Mouse (Mus musculus) midbrain, embryonic 14.5 days (tissue): Measurements from ENCODE around the gene Col13a1. TPM values are rescaled to one million over a fixed set of nuclear protein-coding genes. Genes with fewer than 3 reads are reported as not detected.

ENCODE experiments used
- ATAC-seq: fragments of 200-750 bp; cut with Nextera tagmentation; 2 replicates; pipeline ENCODE4 v1.8.0; 2017; ENCODE audit warnings: moderate number of reproducible peaks, moderate library complexity; ENCODE audit not compliant: low FRiP score, low TSS enrichment
- DNase-seq: peaks from one replicate; pipeline ENCODE4 v3.0.0-alpha.2; 2015
- H3K27ac ChIP-seq: fragments of 300-500 bp; sonication (generic); replicated peaks from 2 replicates; pipeline ENCODE4 v1.5.1; 2014; ENCODE audit warnings: mild to moderate bottlenecking, low read depth, low read length, moderate library complexity
- H3K27me3 ChIP-seq: fragments of 300-500 bp; sonication (generic); 2 replicates; pipeline ENCODE4 v1.6.1; 2014; ENCODE audit warnings: low read length, control low read depth, mixed read lengths; ENCODE audit not compliant: control insufficient read depth, insufficient read depth
- H3K36me3 ChIP-seq: fragments of 300-500 bp; sonication (generic); 2 replicates; pipeline ENCODE4 v1.6.1; 2014; ENCODE audit warnings: low read length, control low read depth; ENCODE audit not compliant: control insufficient read depth, insufficient read depth
- H3K4me1 ChIP-seq: fragments of 300-500 bp; sonication (generic); 2 replicates; pipeline ENCODE4 v1.6.1; 2014; ENCODE audit warnings: mild to moderate bottlenecking, antibody characterized with exemption, low read length, control low read depth; ENCODE audit not compliant: control insufficient read depth, insufficient read depth
- H3K4me2 ChIP-seq: fragments of 300-500 bp; sonication (generic); 2 replicates; pipeline ENCODE4 v1.6.1; 2014; ENCODE audit warnings: mild to moderate bottlenecking, low read length, moderate library complexity
- H3K4me3 ChIP-seq: fragments of 300-500 bp; sonication (generic); replicated peaks from 2 replicates; pipeline ENCODE4 v1.5.1; 2014; ENCODE audit warnings: low read depth, low read length
- H3K9ac ChIP-seq: fragments of 300-500 bp; sonication (generic); replicated peaks from 2 replicates; pipeline ENCODE4 v1.6.1; 2014; ENCODE audit warnings: mild to moderate bottlenecking, low read length, moderate library complexity
- H3K9me3 ChIP-seq: fragments of 300-500 bp; sonication (generic); 2 replicates; pipeline ENCODE4 v1.6.1; 2016; ENCODE audit warnings: low read length, control low read depth, mixed read lengths; ENCODE audit not compliant: control insufficient read depth
- WGBS: fragments of 180-500 bp; shearing (Covaris S2); extraction: QIAGEN DNeasy Blood & Tissue Kit; methylation state at CpG from one replicate; pipeline ENCODE4 v1.1.7; 2014; 5-methylcytosine and 5-hydroxymethylcytosine counted together
- polyA plus RNA-seq: library from polyadenylated mRNA; unstranded; fragments of >200 nt; fragmentation: Nextera tagmentation; extraction: Ambion mirVana; gene quantifications from 2 replicates; pipeline ENCODE4 v1.2.1, GENCODE M21; 2014

Col13a1 gene
- polyA plus RNA-seq, 1 experiment from 2014 or later: 1.5 TPM

- no peaks in the 10 kb centered on the region for H3K9me3 ChIP-seq
- peaks cover 51% of the 10 kb centered on the region for H3K27me3 ChIP-seq
- peaks cover 10% of the 10 kb centered on the region; the same call in 1 of the 2 replicates for H3K4me1 ChIP-seq
- no peak for ATAC-seq
- H3K9ac ChIP-seq: no peak overlapping the region
- peak overlapping the region; percentile 65 for H3K4me2 ChIP-seq
- no peaks in the 10 kb centered on the region for H3K36me3 ChIP-seq
- no peak for DNase-seq
- H3K27ac ChIP-seq: no peak overlapping the region
- peak overlapping the region; percentile 32 for H3K4me3 ChIP-seq
- 5% methylated on average over 18 of the region's 18 CpGs for WGBS
These were observed 1.4 kb downstream of the Col13a1 start for GRCm38 (mm10) chr10:61977392-61978096.

GRCm38 (mm10) chr10:61976987-61977386 lies 1.9 kb downstream of the Col13a1 start:
- WGBS: 10% methylated on average over 6 of the region's 6 CpGs

GRCm38 (mm10) chr10:61974581-61974980 lies 4.3 kb downstream of the Col13a1 start:
- DNase-seq: no peak
- 79% methylated on average over 2 of the region's 2 CpGs for WGBS
- no peaks in the 10 kb centered on the region for H3K9me3 ChIP-seq
- peaks cover 44% of the 10 kb centered on the region for H3K27me3 ChIP-seq
- ATAC-seq: no peak
- no peak overlapping the region for H3K4me3 ChIP-seq
- no peaks in the 10 kb centered on the region for H3K36me3 ChIP-seq
- H3K4me2 ChIP-seq: no peak overlapping the region
- peaks cover 14% of the 10 kb centered on the region; the same call in 1 of the 2 replicates for H3K4me1 ChIP-seq
- no peak overlapping the region for H3K9ac ChIP-seq
- H3K27ac ChIP-seq: no peak overlapping the region

More at GRCm38 (mm10) chr10:61976987-61977386, 1.9 kb downstream of the Col13a1 start:
- Histone ChIP-seq H3K4me2 (no peak overlapping the region), H3K27ac (no peak overlapping the region), H3K4me3 (no peak overlapping the region), H3K9me3 (no peaks in the 10 kb centered on the region), H3K36me3 (no peaks in the 10 kb centered on the region), H3K27me3 (peaks cover 51% of the 10 kb centered on the region), H3K9ac (no peak overlapping the region), H3K4me1 (peaks cover 12% of the 10 kb centered on the region; the same call in 1 of the 2 replicates)
- DNase-seq: peak; percentile 34
- ATAC-seq: no peak

GRCm38 (mm10) chr10:61972041-61972440 lies 6.9 kb downstream of the Col13a1 start:
- Histone ChIP-seq H3K36me3 (no peaks in the 10 kb centered on the region), H3K27me3 (peaks cover 19% of the 10 kb centered on the region), H3K9ac (no peak overlapping the region), H3K4me2 (no peak overlapping the region), H3K4me1 (peaks cover 4% of the 10 kb centered on the region; the same call in 1 of the 2 replicates), H3K4me3 (no peak overlapping the region), H3K27ac (no peak overlapping the region), H3K9me3 (no peaks in the 10 kb centered on the region)
- peak; percentile 66 for DNase-seq
- WGBS: 9% methylated on average over 4 of the region's 4 CpGs
- no peak for ATAC-seq

- no peak for DNase-seq
- no peak overlapping the region for H3K4me2 ChIP-seq
- H3K9me3 ChIP-seq: no peaks in the 10 kb centered on the region
- 75% methylated on average over 7 of the region's 7 CpGs for WGBS
- no peak for ATAC-seq
- H3K27ac ChIP-seq: no peak overlapping the region
- no peaks in the 10 kb centered on the region for H3K27me3 ChIP-seq
- no peak overlapping the region for H3K9ac ChIP-seq
- H3K36me3 ChIP-seq: no peaks in the 10 kb centered on the region
- peaks cover 8% of the 10 kb centered on the region; the same call in 1 of the 2 replicates for H3K4me1 ChIP-seq
- no peak overlapping the region for H3K4me3 ChIP-seq
These were observed 10.8 kb downstream of the Col13a1 start for GRCm38 (mm10) chr10:61968003-61968553.

GRCm38 (mm10) chr10:61967207-61967606 lies 11.7 kb downstream of the Col13a1 start:
- no peak for ATAC-seq
- WGBS: 66% methylated on average over 3 of the region's 3 CpGs
- no peak overlapping the region for H3K4me2 ChIP-seq
- no peak overlapping the region for H3K4me3 ChIP-seq
- H3K4me1 ChIP-seq: peaks cover 8% of the 10 kb centered on the region; the same call in 1 of the 2 replicates
- H3K27me3 ChIP-seq: no peaks in the 10 kb centered on the region
- H3K9me3 ChIP-seq: no peaks in the 10 kb centered on the region
- no peak for DNase-seq
- H3K36me3 ChIP-seq: no peaks in the 10 kb centered on the region
- no peak overlapping the region for H3K9ac ChIP-seq
- H3K27ac ChIP-seq: no peak overlapping the region

- Histone ChIP-seq H3K4me1 (0 out of 2 replicates have a peak, but pooled peaks cover 4% of the 10 kb centered on the region), H3K4me2 (no peak overlapping the region), H3K9me3 (no peaks in the 10 kb centered on the region), H3K9ac (no peak overlapping the region), H3K27me3 (no peaks in the 10 kb centered on the region), H3K4me3 (no peak overlapping the region), H3K27ac (no peak overlapping the region), H3K36me3 (no peaks in the 10 kb centered on the region)
- WGBS: 13% methylated on average over 7 of the region's 7 CpGs
- ATAC-seq (peak; percentile 53; the same call in 1 of the 2 replicates), DNase-seq (peak; percentile 46)
These were observed 13.5 kb downstream of the Col13a1 start for GRCm38 (mm10) chr10:61965386-61965841.

GRCm38 (mm10) chr10:61956718-61957117 lies 22.2 kb downstream of the Col13a1 start:
- no peak for ATAC-seq
- Histone ChIP-seq H3K4me2 (no peak overlapping the region), H3K27ac (no peak overlapping the region), H3K9me3 (no peaks in the 10 kb centered on the region), H3K4me1 (no peaks in the 10 kb centered on the region), H3K36me3 (no peaks in the 10 kb centered on the region), H3K4me3 (no peak overlapping the region), H3K27me3 (no peaks in the 10 kb centered on the region), H3K9ac (no peak overlapping the region)
- 76% methylated on average over 6 of the region's 6 CpGs for WGBS
- DNase-seq: no peak

- Histone ChIP-seq H3K4me3 (no peak overlapping the region), H3K9me3 (no peaks in the 10 kb centered on the region), H3K4me1 (no peaks in the 10 kb centered on the region), H3K27me3 (no peaks in the 10 kb centered on the region), H3K4me2 (no peak overlapping the region), H3K36me3 (no peaks in the 10 kb centered on the region), H3K27ac (no peak overlapping the region), H3K9ac (no peak overlapping the region)
- 50% methylated on average over 5 of the region's 5 CpGs for WGBS
- DNase-seq: no peak
- no peak for ATAC-seq
These were observed 25.0 kb downstream of the Col13a1 start for GRCm38 (mm10) chr10:61953916-61954315.
